Mouse (Mus musculus): ENCODE measurements at regions not wholly inside any gene's neighbourhood (a gene's known extent, or its start where the extent isn't known, plus 50 kb on each side); places are given as distances from the start of the nearest gene placed in this dataset.

GRCm38 (mm10) chrX:11416510-11416909 lies 88.9 kb downstream of the H2al1j start:
- Histone ChIP-seq H3K27me3 (ENCODE audit: insufficient read depth, low read length) (no peaks in the 10 kb centered on the region), H3K36me3 (replicated peaks) (no peaks in the 10 kb centered on the region), H3K4me3 (ENCODE audit: low read depth, low read length) (no peak overlapping the region), H3K4me1 (ENCODE audit: insufficient read depth, low read depth, low read length) (no peaks in the 10 kb centered on the region), H3K9me3 (replicated peaks) (no peaks in the 10 kb centered on the region)
- ATAC-seq (ENCODE audit: extremely low read depth, insufficient number of reproducible peaks, low FRiP score, poor library complexity, severe bottlenecking) (no peak), DNase-seq (ENCODE audit: low spot score) (no peak)
- TF ChIP-seq GATA2 (IDR thresholded peaks at IDR 0.05; ENCODE audit: borderline replicate concordance, low read depth, low read length) (no peak), POLR2AphosphoS5 (IDR thresholded peaks at IDR 0.05; ENCODE audit: insufficient replicate concordance, low read depth, low read length) (no peak), TAL1 (conservative IDR thresholded peaks at IDR 0.05; ENCODE audit: low read depth, low read length) (no peak), GATA1 (IDR thresholded peaks at IDR 0.05; ENCODE audit: borderline replicate concordance, low read length) (no peak), CTCF (IDR thresholded peaks at IDR 0.05; ENCODE audit: low read depth, low read length) (no peak)

- Histone ChIP-seq H3K4me3 (ENCODE audit: low read depth, low read length) (no peak overlapping the region), H3K4me1 (ENCODE audit: insufficient read depth, low read depth, low read length) (no peaks in the 10 kb centered on the region), H3K36me3 (replicated peaks) (no peaks in the 10 kb centered on the region), H3K27me3 (ENCODE audit: insufficient read depth, low read length) (no peaks in the 10 kb centered on the region), H3K9me3 (replicated peaks) (no peaks in the 10 kb centered on the region)
- TF ChIP-seq POLR2AphosphoS5 (IDR thresholded peaks at IDR 0.05; ENCODE audit: insufficient replicate concordance, low read depth, low read length) (no peak), GATA2 (IDR thresholded peaks at IDR 0.05; ENCODE audit: borderline replicate concordance, low read depth, low read length) (no peak), TAL1 (conservative IDR thresholded peaks at IDR 0.05; ENCODE audit: low read depth, low read length) (no peak), CTCF (IDR thresholded peaks at IDR 0.05; ENCODE audit: low read depth, low read length) (no peak), GATA1 (IDR thresholded peaks at IDR 0.05; ENCODE audit: borderline replicate concordance, low read length) (no peak)
- DNase-seq (ENCODE audit: low spot score) (no peak), ATAC-seq (ENCODE audit: extremely low read depth, insufficient number of reproducible peaks, low FRiP score, poor library complexity, severe bottlenecking) (no peak)
Measured at GRCm38 (mm10) chrX:11417861-11418260, 90.2 kb downstream of the H2al1j start.

DNA sequence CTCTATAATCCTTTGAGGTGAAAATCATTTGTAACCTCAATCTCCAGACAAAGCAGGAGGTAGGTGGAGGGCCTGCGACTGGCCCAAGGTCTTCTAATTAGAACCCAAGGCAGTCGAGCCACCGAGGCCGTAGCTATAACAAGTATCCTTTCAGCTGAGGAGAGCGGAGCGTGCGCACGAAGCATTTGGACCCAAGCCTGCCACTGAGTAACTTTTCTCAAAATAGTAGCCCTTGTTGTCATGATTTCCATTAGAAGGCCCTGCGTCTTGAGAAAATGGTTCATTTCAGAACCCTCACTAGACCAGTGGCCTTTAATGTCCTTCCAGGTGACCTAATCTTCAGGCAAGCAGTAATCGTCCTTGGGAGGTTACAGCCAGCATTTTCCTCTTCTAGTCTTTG lies 90.6 kb downstream of the H2al1j start:
- no peaks in the 10 kb centered on the region for H3K9me3 ChIP-seq (replicated peaks)
- H3K4me1 ChIP-seq (ENCODE audit: insufficient read depth, low read depth, low read length): no peaks in the 10 kb centered on the region
- TF ChIP-seq GATA2 (IDR thresholded peaks at IDR 0.05; ENCODE audit: borderline replicate concordance, low read depth, low read length) (no peak), TAL1 (conservative IDR thresholded peaks at IDR 0.05; ENCODE audit: low read depth, low read length) (no peak)
- no peaks in the 10 kb centered on the region for H3K36me3 ChIP-seq (replicated peaks)
- no peaks in the 10 kb centered on the region for H3K27me3 ChIP-seq (ENCODE audit: insufficient read depth, low read length)
- no peak overlapping the region for H3K4me3 ChIP-seq (ENCODE audit: low read depth, low read length)
- no peak for ATAC-seq (ENCODE audit: extremely low read depth, insufficient number of reproducible peaks, low FRiP score, poor library complexity, severe bottlenecking)
- no peak for DNase-seq (ENCODE audit: low spot score)

DNA sequence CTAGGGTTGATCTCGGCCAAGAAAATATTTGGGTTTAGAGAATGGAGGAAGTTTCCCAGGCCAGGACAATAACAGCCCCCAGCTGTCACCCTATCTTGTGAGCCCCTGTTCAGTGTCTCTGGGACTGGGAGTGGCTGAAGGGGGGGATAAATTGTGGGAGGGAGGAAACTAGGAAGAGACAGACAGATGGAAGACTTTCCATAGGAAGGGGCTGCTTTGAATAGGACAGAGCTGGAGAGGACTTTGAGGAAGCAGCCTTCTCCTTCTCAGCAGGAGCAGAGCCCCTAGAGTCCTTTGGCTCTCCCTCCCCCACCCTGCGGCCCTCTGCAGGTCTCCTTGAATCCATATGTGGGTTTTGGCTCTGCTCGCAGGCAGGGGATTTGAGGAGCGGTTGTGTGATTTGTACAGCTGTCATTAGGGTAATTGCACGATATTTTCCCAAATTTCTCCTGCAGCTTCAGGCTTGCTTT lies 91.6 kb downstream of the H2al1j start:
- H3K4me1 ChIP-seq (ENCODE audit: insufficient read depth, low read depth, low read length): no peaks in the 10 kb centered on the region
- H3K27me3 ChIP-seq (ENCODE audit: insufficient read depth, low read length): no peaks in the 10 kb centered on the region
- H3K36me3 ChIP-seq (replicated peaks): no peaks in the 10 kb centered on the region
- DNase-seq (ENCODE audit: low spot score) (no peak), ATAC-seq (ENCODE audit: extremely low read depth, insufficient number of reproducible peaks, low FRiP score, poor library complexity, severe bottlenecking) (no peak)
- no peaks in the 10 kb centered on the region for H3K9me3 ChIP-seq (replicated peaks)
- H3K4me3 ChIP-seq (ENCODE audit: low read depth, low read length): no peak overlapping the region
- TF ChIP-seq GATA1 (IDR thresholded peaks at IDR 0.05; ENCODE audit: borderline replicate concordance, low read length): no peak
- TF ChIP-seq POLR2AphosphoS5 (IDR thresholded peaks at IDR 0.05; ENCODE audit: insufficient replicate concordance, low read depth, low read length): no peak
- TF ChIP-seq GATA2 (IDR thresholded peaks at IDR 0.05; ENCODE audit: borderline replicate concordance, low read depth, low read length): no peak

DNA sequence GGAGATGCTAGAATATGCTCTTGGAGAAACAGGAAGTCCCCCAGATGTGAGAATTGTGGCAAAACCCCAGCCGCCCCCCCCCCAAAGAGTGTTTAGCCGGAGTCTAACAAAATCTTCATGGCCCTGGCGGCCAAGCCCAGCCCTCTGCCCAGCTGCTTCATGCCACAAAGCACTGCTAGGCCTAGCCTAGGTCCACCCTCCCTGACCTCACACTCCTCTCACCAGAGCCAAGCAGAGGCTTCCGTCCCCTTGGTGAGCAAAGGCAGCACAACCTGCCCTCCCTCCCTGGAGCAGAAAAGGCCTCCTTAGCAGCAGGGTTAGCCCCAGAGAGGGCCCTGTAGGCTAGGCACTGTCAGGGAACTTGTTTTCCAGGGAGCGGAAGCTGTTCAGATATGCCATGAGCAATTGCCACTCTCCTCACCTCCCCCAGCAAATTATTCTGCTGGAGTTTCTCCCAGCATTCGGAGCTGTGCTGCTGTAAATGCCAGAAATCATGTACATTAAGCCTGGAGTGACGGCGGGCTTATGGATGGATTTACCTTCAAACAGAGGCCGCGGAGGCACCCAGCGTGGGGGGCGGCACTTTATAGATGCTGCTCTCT lies 104.9 kb downstream of the H2al1j start:
- DNase-seq (ENCODE audit: low spot score) (no peak), ATAC-seq (ENCODE audit: extremely low read depth, insufficient number of reproducible peaks, low FRiP score, poor library complexity, severe bottlenecking) (no peak)
- Histone ChIP-seq H3K4me1 (ENCODE audit: insufficient read depth, low read depth, low read length) (no peaks in the 10 kb centered on the region), H3K27me3 (ENCODE audit: insufficient read depth, low read length) (no peaks in the 10 kb centered on the region), H3K36me3 (replicated peaks) (no peaks in the 10 kb centered on the region), H3K4me3 (ENCODE audit: low read depth, low read length) (no peak overlapping the region), H3K9me3 (replicated peaks) (no peaks in the 10 kb centered on the region)
- TF ChIP-seq GATA1 (IDR thresholded peaks at IDR 0.05; ENCODE audit: borderline replicate concordance, low read length): no peak
- TF ChIP-seq GATA2 (IDR thresholded peaks at IDR 0.05; ENCODE audit: borderline replicate concordance, low read depth, low read length): no peak
- TF ChIP-seq TAL1 (conservative IDR thresholded peaks at IDR 0.05; ENCODE audit: low read depth, low read length): no peak
- TF ChIP-seq CTCF (IDR thresholded peaks at IDR 0.05; ENCODE audit: low read depth, low read length): no peak
- TF ChIP-seq POLR2AphosphoS5 (IDR thresholded peaks at IDR 0.05; ENCODE audit: insufficient replicate concordance, low read depth, low read length): no peak

- Histone ChIP-seq H3K4me3 (ENCODE audit: low read depth, low read length) (no peak overlapping the region), H3K9me3 (replicated peaks) (no peaks in the 10 kb centered on the region), H3K27me3 (ENCODE audit: insufficient read depth, low read length) (no peaks in the 10 kb centered on the region), H3K36me3 (replicated peaks) (no peaks in the 10 kb centered on the region), H3K4me1 (ENCODE audit: insufficient read depth, low read depth, low read length) (no peaks in the 10 kb centered on the region)
- DNase-seq (ENCODE audit: low spot score) (no peak), ATAC-seq (ENCODE audit: extremely low read depth, insufficient number of reproducible peaks, low FRiP score, poor library complexity, severe bottlenecking) (no peak)
- no peak for TF ChIP-seq CTCF (IDR thresholded peaks at IDR 0.05; ENCODE audit: low read depth, low read length)
- TF ChIP-seq POLR2AphosphoS5 (IDR thresholded peaks at IDR 0.05; ENCODE audit: insufficient replicate concordance, low read depth, low read length): no peak
- TF ChIP-seq GATA2 (IDR thresholded peaks at IDR 0.05; ENCODE audit: borderline replicate concordance, low read depth, low read length): no peak
- TF ChIP-seq GATA1 (IDR thresholded peaks at IDR 0.05; ENCODE audit: borderline replicate concordance, low read length): no peak
- TF ChIP-seq TAL1 (conservative IDR thresholded peaks at IDR 0.05; ENCODE audit: low read depth, low read length): no peak
Measured at GRCm38 (mm10) chrX:11435338-11435737, 107.7 kb downstream of the H2al1j start.

Measured in G1E (cell line).